Mouse (Mus musculus): ENCODE data around the gene Mapk8ip3. TPM values are rescaled to one million over a fixed set of nuclear protein-coding genes. Genes with fewer than 3 reads are reported as not detected.

The Mapk8ip3 gene
- polyA plus RNA-seq, 2 experiments = 41.4 to 186 TPM

- no peaks in the 10 kb centered on the region for H3K27me3 ChIP-seq (ENCODE audit: control insufficient read depth, insufficient read depth, low read length)
- no peak overlapping the region for H3K4me3 ChIP-seq (replicated peaks; ENCODE audit: low read length)
- no peaks in the 10 kb centered on the region for H3K4me1 ChIP-seq (ENCODE audit: control insufficient read depth, insufficient read depth, low read length)
- H3K9ac ChIP-seq (ENCODE audit: low read depth, low read length, severe bottlenecking) = no peak overlapping the region
- no peak overlapping the region for H3K27ac ChIP-seq (replicated peaks; ENCODE audit: low read depth, low read length)
- H3K9me3 ChIP-seq (ENCODE audit: control insufficient read depth, low read length) = no peaks in the 10 kb centered on the region
- H3K4me2 ChIP-seq (replicated peaks; ENCODE audit: low read depth, low read length, severe bottlenecking) = no peak overlapping the region
- no peak for DNase-seq (ENCODE audit: low spot score)
- no peak for TF ChIP-seq POLR2A (IDR thresholded peaks at IDR 0.05; ENCODE audit: borderline replicate concordance, extremely low read depth, insufficient read depth, insufficient read length)
- WGBS = 61% methylated on average over 10 of the region's 10 CpGs
- ATAC-seq (ENCODE audit: low FRiP score, low read depth) = no peak
- peaks cover 1% of the 10 kb centered on the region; the same call in 1 of the 2 replicates for H3K36me3 ChIP-seq (ENCODE audit: control insufficient read depth, insufficient read depth, low read length)
Measured at GRCm38 (mm10) chr17:24877336-24878116, 59.3 kb downstream of the Mapk8ip3 start.

GRCm38 (mm10) chr17:24874989-24875388 is 61.8 kb downstream of the Mapk8ip3 start:
- H3K9me3 ChIP-seq (ENCODE audit: control insufficient read depth, low read length) = no peaks in the 10 kb centered on the region
- H3K9ac ChIP-seq (ENCODE audit: low read depth, low read length, severe bottlenecking) = no peak overlapping the region
- H3K4me3 ChIP-seq (replicated peaks; ENCODE audit: low read length) = no peak overlapping the region
- H3K36me3 ChIP-seq (ENCODE audit: control insufficient read depth, insufficient read depth, low read length) = no peaks in the 10 kb centered on the region
- 74% methylated on average over 8 of the region's 8 CpGs for WGBS
- no peaks in the 10 kb centered on the region for H3K4me1 ChIP-seq (ENCODE audit: control insufficient read depth, insufficient read depth, low read length)
- no peak overlapping the region for H3K27ac ChIP-seq (replicated peaks; ENCODE audit: low read depth, low read length)
- DNase-seq (ENCODE audit: low spot score) (no peak), ATAC-seq (ENCODE audit: low FRiP score, low read depth) (no peak)
- TF ChIP-seq POLR2A (IDR thresholded peaks at IDR 0.05; ENCODE audit: borderline replicate concordance, extremely low read depth, insufficient read depth, insufficient read length) = no peak
- no peaks in the 10 kb centered on the region for H3K27me3 ChIP-seq (ENCODE audit: control insufficient read depth, insufficient read depth, low read length)
- H3K4me2 ChIP-seq (replicated peaks; ENCODE audit: low read depth, low read length, severe bottlenecking) = no peak overlapping the region

- H3K9me3 ChIP-seq (ENCODE audit: control insufficient read depth, low read length) = no peaks in the 10 kb centered on the region
- no peaks in the 10 kb centered on the region for H3K4me1 ChIP-seq (ENCODE audit: control insufficient read depth, insufficient read depth, low read length)
- H3K4me2 ChIP-seq (replicated peaks; ENCODE audit: low read depth, low read length, severe bottlenecking) = no peak overlapping the region
- H3K4me3 ChIP-seq (replicated peaks; ENCODE audit: low read length) = no peak overlapping the region
- WGBS = 61% methylated on average over 1 of the region's 1 CpGs
- no peak for TF ChIP-seq POLR2A (IDR thresholded peaks at IDR 0.05; ENCODE audit: borderline replicate concordance, extremely low read depth, insufficient read depth, insufficient read length)
- H3K27me3 ChIP-seq (ENCODE audit: control insufficient read depth, insufficient read depth, low read length) = no peaks in the 10 kb centered on the region
- no peak for DNase-seq (ENCODE audit: low spot score)
- ATAC-seq (ENCODE audit: low FRiP score, low read depth) = no peak
- H3K9ac ChIP-seq (ENCODE audit: low read depth, low read length, severe bottlenecking) = no peak overlapping the region
- H3K36me3 ChIP-seq (ENCODE audit: control insufficient read depth, insufficient read depth, low read length) = no peaks in the 10 kb centered on the region
- no peak overlapping the region for H3K27ac ChIP-seq (replicated peaks; ENCODE audit: low read depth, low read length)
Measured at GRCm38 (mm10) chr17:24874405-24874745, 62.4 kb downstream of the Mapk8ip3 start.

DNA sequence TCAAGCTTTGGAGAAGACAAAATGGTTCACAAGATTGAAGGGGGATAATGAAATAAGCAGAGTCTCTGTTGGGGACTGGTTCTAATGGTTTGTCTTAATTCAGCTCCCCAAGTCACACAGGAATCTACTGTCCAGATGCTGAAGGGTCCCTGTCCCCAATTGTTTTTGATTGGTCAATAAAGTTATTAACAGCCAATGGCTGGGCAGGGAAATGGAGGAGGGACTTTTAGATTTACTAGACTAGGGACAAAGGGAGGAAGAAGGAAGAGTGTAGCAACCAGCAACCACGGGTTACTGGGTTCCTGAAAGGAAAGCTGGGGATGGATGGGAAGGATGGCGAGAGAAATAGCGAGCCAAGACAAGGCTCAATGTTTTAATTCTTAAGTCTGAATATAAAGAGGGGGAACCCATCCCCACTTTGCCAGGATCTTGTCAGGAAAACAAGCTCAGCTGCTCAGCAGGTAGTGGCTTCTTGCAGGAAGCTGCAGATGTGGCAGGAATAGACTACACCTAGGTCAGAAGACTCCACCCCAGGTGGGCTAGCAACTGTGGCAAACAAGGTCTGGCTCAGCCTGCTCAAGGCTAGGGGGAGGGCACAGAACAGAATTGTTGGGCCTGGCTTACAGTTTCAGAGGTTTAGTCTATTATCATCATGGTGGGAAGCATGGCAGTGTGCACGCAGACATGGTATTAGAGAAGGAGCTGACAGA is 62.9 kb downstream of the Mapk8ip3 start:
- WGBS = 47% methylated on average over 4 of the region's 4 CpGs

DNA sequence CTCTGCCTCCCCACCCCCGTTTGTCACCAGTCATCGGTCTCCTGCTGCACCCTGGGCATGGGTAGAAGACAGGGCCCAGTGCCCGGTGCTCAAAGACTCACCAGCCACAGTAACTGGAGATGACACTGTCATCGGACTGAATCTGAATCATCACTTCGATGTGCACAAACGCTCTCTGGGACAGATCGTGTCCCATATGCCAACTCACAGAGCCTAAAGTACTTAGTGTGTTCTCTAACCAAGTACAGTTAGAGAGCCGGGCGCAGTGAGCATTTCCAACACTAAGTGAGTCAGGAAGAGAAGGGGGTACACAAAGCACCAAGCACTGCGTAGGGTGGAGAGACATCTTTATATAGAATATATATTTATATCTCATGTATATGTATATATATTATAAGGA is 68.9 kb downstream of the Mapk8ip3 start:
- ATAC-seq (ENCODE audit: low FRiP score, low read depth) (no peak), DNase-seq (ENCODE audit: low spot score) (no peak)
- no peak overlapping the region for H3K9ac ChIP-seq (ENCODE audit: low read depth, low read length, severe bottlenecking)
- H3K36me3 ChIP-seq (ENCODE audit: control insufficient read depth, insufficient read depth, low read length) = peaks cover 9% of the 10 kb centered on the region; the same call in 1 of the 2 replicates
- H3K4me3 ChIP-seq (replicated peaks; ENCODE audit: low read length) = no peak overlapping the region
- H3K4me2 ChIP-seq (replicated peaks; ENCODE audit: low read depth, low read length, severe bottlenecking) = no peak overlapping the region
- H3K9me3 ChIP-seq (ENCODE audit: control insufficient read depth, low read length) = no peaks in the 10 kb centered on the region
- TF ChIP-seq POLR2A (IDR thresholded peaks at IDR 0.05; ENCODE audit: borderline replicate concordance, extremely low read depth, insufficient read depth, insufficient read length) = no peak
- no peaks in the 10 kb centered on the region for H3K4me1 ChIP-seq (ENCODE audit: control insufficient read depth, insufficient read depth, low read length)
- H3K27ac ChIP-seq (replicated peaks; ENCODE audit: low read depth, low read length) = no peak overlapping the region
- 91% methylated on average over 10 of the region's 10 CpGs for WGBS
- H3K27me3 ChIP-seq (ENCODE audit: control insufficient read depth, insufficient read depth, low read length) = no peaks in the 10 kb centered on the region

More for the DNA sequence above, 62.9 kb downstream of the Mapk8ip3 start:
- Histone ChIP-seq H3K4me1 (ENCODE audit: control insufficient read depth, insufficient read depth, low read length) (no peaks in the 10 kb centered on the region), H3K9ac (ENCODE audit: low read depth, low read length, severe bottlenecking) (no peak overlapping the region), H3K36me3 (ENCODE audit: control insufficient read depth, insufficient read depth, low read length) (no peaks in the 10 kb centered on the region), H3K9me3 (ENCODE audit: control insufficient read depth, low read length) (no peaks in the 10 kb centered on the region), H3K4me3 (replicated peaks; ENCODE audit: low read length) (no peak overlapping the region), H3K4me2 (replicated peaks; ENCODE audit: low read depth, low read length, severe bottlenecking) (no peak overlapping the region), H3K27me3 (ENCODE audit: control insufficient read depth, insufficient read depth, low read length) (no peaks in the 10 kb centered on the region), H3K27ac (replicated peaks; ENCODE audit: low read depth, low read length) (no peak overlapping the region)
- ATAC-seq (ENCODE audit: low FRiP score, low read depth) (no peak), DNase-seq (ENCODE audit: low spot score) (no peak)
- TF ChIP-seq POLR2A (IDR thresholded peaks at IDR 0.05; ENCODE audit: borderline replicate concordance, extremely low read depth, insufficient read depth, insufficient read length) = no peak
